Comparison of ENCODE assay signal across 16 mouse cellular contexts in genomic region chr1:179458987-179459368, GRCm38 (mm10). TPM values are rescaled to one million over a fixed set of nuclear protein-coding genes. Genes with fewer than 3 reads are reported as not detected.
A peak's percentile ranks its signal among the peaks of the same experiment; 100 is the strongest.
DNase-seq lines count a peak whose midpoint lies in the region; ATAC-seq and TF ChIP-seq lines count a peak whose summit lies in the region.
"Had no signal": no experiment of that assay in that cellular context is flagged by ENCODE, and none has a peak within 500 bp of the region (broad histone marks: within the 10 kb centered on the region; RNA-seq: fewer than 3 reads in every experiment).

No protein-coding gene starts in this region.

- no peak for ATAC-seq in heart, embryonic 11.5 days (replicated peaks; ENCODE audit: insufficient number of reproducible peaks, low FRiP score, low TSS enrichment)
- no peak for ATAC-seq in midbrain, postnatal 0 days (ENCODE audit: low FRiP score)
- no peak for ATAC-seq in midbrain, embryonic 16.5 days
- peak; percentile 75 for ATAC-seq in lung, embryonic 14.5 days (ENCODE audit: insufficient read depth)
- no peak for ATAC-seq in frontal cortex, adult (ENCODE audit: low TSS enrichment)

- H3K9me3 ChIP-seq in heart, embryonic 11.5 days (replicated peaks; ENCODE audit: control insufficient read depth, low read length): no peaks in the 10 kb centered on the region
- H3K9me3 ChIP-seq in midbrain, postnatal 0 days (ENCODE audit: low read length): no peaks in the 10 kb centered on the region
- H3K9me3 ChIP-seq in midbrain, embryonic 16.5 days (replicated peaks; ENCODE audit: control insufficient read depth, low read length, poor library complexity, severe bottlenecking): no peaks in the 10 kb centered on the region
- no peaks in the 10 kb centered on the region for H3K9me3 ChIP-seq in lung, embryonic 14.5 days (ENCODE audit: low read depth, low read length)
- H3K9me3 ChIP-seq: G1E; midbrain, embryonic 12.5 days; neural tube, embryonic 15.5 days had no signal

- H3K36me3 ChIP-seq in heart, embryonic 11.5 days (ENCODE audit: control insufficient read depth, insufficient read depth, low read length): no peaks in the 10 kb centered on the region
- H3K36me3 ChIP-seq in midbrain, postnatal 0 days (ENCODE audit: insufficient read depth, low read length): no peaks in the 10 kb centered on the region
- H3K36me3 ChIP-seq in midbrain, embryonic 16.5 days (ENCODE audit: control insufficient read depth, insufficient read depth, low read length): no peaks in the 10 kb centered on the region
- no peaks in the 10 kb centered on the region for H3K36me3 ChIP-seq in lung, embryonic 14.5 days (ENCODE audit: insufficient read depth)
- H3K36me3 ChIP-seq: midbrain, embryonic 12.5 days; neural tube, embryonic 15.5 days had no signal

- intact Hi-C loops in heart, postnatal 25 days (cut with DNase I): no loop called here

- H3K9ac ChIP-seq in heart, embryonic 11.5 days (ENCODE audit: low read depth, low read length): no peak overlapping the region
- H3K9ac ChIP-seq in midbrain, postnatal 0 days (replicated peaks; ENCODE audit: low read length, poor library complexity, severe bottlenecking): no peak overlapping the region
- no peak overlapping the region for H3K9ac ChIP-seq in midbrain, embryonic 16.5 days (ENCODE audit: low read depth, low read length)
- no peak overlapping the region for H3K9ac ChIP-seq in lung, embryonic 14.5 days
- H3K9ac ChIP-seq: midbrain, embryonic 12.5 days; neural tube, embryonic 15.5 days had no signal

- H3K27me3 ChIP-seq in heart, embryonic 11.5 days (ENCODE audit: control insufficient read depth, insufficient read depth, low read length): no peaks in the 10 kb centered on the region
- no peaks in the 10 kb centered on the region for H3K27me3 ChIP-seq in midbrain, postnatal 0 days (ENCODE audit: insufficient read depth, low read length)
- H3K27me3 ChIP-seq in midbrain, embryonic 16.5 days (ENCODE audit: control insufficient read depth, insufficient read depth, low read depth, low read length): no peaks in the 10 kb centered on the region
- H3K27me3 ChIP-seq in lung, embryonic 14.5 days (ENCODE audit: insufficient read depth, low read length): no peaks in the 10 kb centered on the region
- H3K27me3 ChIP-seq: midbrain, embryonic 12.5 days; neural tube, embryonic 15.5 days had no signal

- no peak for DNase-seq in heart, postnatal 25 days (ENCODE audit: low spot score)
- peak; percentile 50 for DNase-seq in midbrain, postnatal 0 days (ENCODE audit: low spot score)
- no peak for DNase-seq in lung, embryonic 14.5 days
- no peak for DNase-seq in left cerebral cortex, adult 9 months (ENCODE audit: low spot score in 2 of 2)
- no peak for DNase-seq in left cerebral cortex, adult 11 months (ENCODE audit: low spot score)
- DNase-seq: adrenal gland, adult 8-10 months; cerebellum, adult 18-20 months; heart, adult 2 months; liver; thymus, postnatal 36 days had no signal

- no peak for TF ChIP-seq CTCF in midbrain, postnatal 0 days (IDR thresholded peaks at IDR 0.05)
- no peak for TF ChIP-seq CTCF in lung, embryonic 14.5 days (IDR thresholded peaks at IDR 0.05; ENCODE audit: low read depth)

- 79% methylated on average over 10 of the region's 10 CpGs for WGBS in heart, embryonic 11.5 days (ENCODE audit: insufficient replicate concordance)
- 68% methylated on average over 10 of the region's 10 CpGs for WGBS in midbrain, postnatal 0 days
- 66% methylated on average over 10 of the region's 10 CpGs for WGBS in midbrain, embryonic 16.5 days
- 39% methylated on average over 10 of the region's 10 CpGs for WGBS in lung, embryonic 14.5 days

- H3K4me3 ChIP-seq in heart, embryonic 11.5 days (ENCODE audit: low read depth, low read length): no peak overlapping the region
- H3K4me3 ChIP-seq in midbrain, postnatal 0 days (ENCODE audit: low read depth, low read length): no peak overlapping the region
- no peak overlapping the region for H3K4me3 ChIP-seq in midbrain, embryonic 16.5 days (ENCODE audit: low read depth, low read length)
- H3K4me3 ChIP-seq in lung, embryonic 14.5 days (ENCODE audit: low read depth, low read length): no peak overlapping the region
- H3K4me3 ChIP-seq: heart, adult 2 months; midbrain, embryonic 12.5 days; neural tube, embryonic 15.5 days had no signal

- H3K27ac ChIP-seq in heart, embryonic 11.5 days (ENCODE audit: low read depth, low read length): peak overlapping the region; percentile 35; the same call in 1 of the 2 replicates
- H3K27ac ChIP-seq in midbrain, postnatal 0 days (ENCODE audit: low read depth, low read length): no peak overlapping the region
- H3K27ac ChIP-seq in midbrain, embryonic 16.5 days (ENCODE audit: low read length): no peak overlapping the region
- peak overlapping the region; percentile 90 for H3K27ac ChIP-seq in lung, embryonic 14.5 days (ENCODE audit: low read depth)
- H3K27ac ChIP-seq: heart, adult 2 months; midbrain, embryonic 12.5 days; neural tube, embryonic 15.5 days had no signal

- H3K4me2 ChIP-seq in heart, embryonic 11.5 days: no peak overlapping the region
- no peak overlapping the region for H3K4me2 ChIP-seq in midbrain, postnatal 0 days (ENCODE audit: low read depth, low read length, poor library complexity, severe bottlenecking)
- H3K4me2 ChIP-seq in midbrain, embryonic 16.5 days (ENCODE audit: low read length): no peak overlapping the region
- 0 out of 2 replicates have a peak overlapping the region, but pooled peaks have one; percentile 3 for H3K4me2 ChIP-seq in lung, embryonic 14.5 days
- H3K4me2 ChIP-seq: midbrain, embryonic 12.5 days; neural tube, embryonic 15.5 days had no signal

- H3K4me1 ChIP-seq in heart, embryonic 11.5 days (ENCODE audit: control insufficient read depth, insufficient read depth, low read length): peaks cover 4% of the 10 kb centered on the region
- no peaks in the 10 kb centered on the region for H3K4me1 ChIP-seq in midbrain, postnatal 0 days (ENCODE audit: insufficient read depth, low read length)
- H3K4me1 ChIP-seq in midbrain, embryonic 16.5 days (ENCODE audit: control insufficient read depth, insufficient read depth, low read length): no peaks in the 10 kb centered on the region
- H3K4me1 ChIP-seq in lung, embryonic 14.5 days (ENCODE audit: insufficient read depth): peaks cover 20% of the 10 kb centered on the region

RNA-seq across cellular contexts. Expression of gene Smyd3, which starts 58.9 kb away (rescaled TPM):
- 12.2 and 12.6 TPM in 2 replicates for polyA plus RNA-seq in heart, embryonic 11.5 days (2014; fragmentation: Nextera tagmentation; extraction: Ambion mirVana)
- 1 to 10 TPM; 5.6 to 6.0 TPM for total RNA-seq in heart, postnatal 25 days (2021)
- 15.8 and 24.4 TPM in 2 replicates for total RNA-seq in midbrain, postnatal 0 days (2014; rRNA removed)
- 23.1 and 28.4 TPM in 2 replicates for polyA plus RNA-seq in midbrain, postnatal 0 days (2015; fragmentation: Nextera tagmentation; extraction: Ambion mirVana)
- polyA plus RNA-seq in midbrain, embryonic 16.5 days (2015; fragmentation: Nextera tagmentation; extraction: Ambion mirVana): 27.0 and 30.6 TPM in 2 replicates
- polyA plus RNA-seq in lung, embryonic 14.5 days (2014; fragmentation: Nextera tagmentation; extraction: Ambion mirVana): 20.6 and 21.0 TPM in 2 replicates

Comparison
In these comparisons a context has a peak if more than half of its experiments do, and no peak if none do; other contexts are left out.
1. H3K27ac ChIP-seq: peak in heart, embryonic 11.5 days (single experiment) and lung, embryonic 14.5 days (single experiment); none in midbrain, postnatal 0 days (single experiment) and midbrain, embryonic 16.5 days (single experiment).